9 mouse cellular contexts compared by ENCODE assay signal in the genomic region with DNA sequence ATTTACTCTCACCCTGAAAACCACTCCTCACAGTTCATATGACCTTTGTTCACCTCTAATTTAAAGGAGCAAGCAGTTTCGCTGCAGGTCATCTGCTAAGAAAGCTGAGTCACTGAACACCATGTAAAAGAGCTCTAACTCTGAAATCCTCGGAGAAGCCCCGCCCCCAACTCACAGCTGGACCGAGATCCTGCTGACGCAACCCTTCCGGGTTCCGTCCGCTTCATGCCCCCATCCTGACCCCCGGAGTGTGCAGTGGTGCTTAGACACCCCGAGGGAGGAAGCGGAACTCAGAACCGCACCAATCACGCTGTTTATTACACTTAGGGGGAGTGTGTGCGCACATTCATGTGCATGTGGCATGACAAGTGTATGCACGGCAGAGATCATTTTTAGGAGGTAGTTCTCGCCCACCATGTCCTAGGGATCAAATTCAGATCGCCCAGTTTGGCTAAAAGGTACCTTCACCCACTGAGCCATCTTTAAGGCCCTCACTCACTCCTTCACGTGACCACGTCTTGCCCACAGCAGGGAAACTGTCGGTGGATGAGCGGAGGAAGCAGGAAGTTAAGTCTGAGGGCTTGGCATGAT. TPM values are rescaled to one million over a fixed set of nuclear protein-coding genes. Genes with fewer than 3 reads are reported as not detected.
A peak's percentile ranks its signal among the peaks of the same experiment; 100 is the strongest.
DNase-seq lines count a peak whose midpoint lies in the region; ATAC-seq and TF ChIP-seq lines count a peak whose summit lies in the region.
"Had no signal": no experiment of that assay in that cellular context is flagged by ENCODE, and none has a peak within 500 bp of the region (broad histone marks: within the 10 kb centered on the region; RNA-seq: fewer than 3 reads in every experiment).

No protein-coding gene starts in this region.

- 0 out of 2 replicates have a peak, but pooled peaks have one; percentile 43 for TF ChIP-seq EP300 in CH12.LX (IDR thresholded peaks at IDR 0.05; ENCODE audit: low read length)

- no peaks in the 10 kb centered on the region for H3K36me3 ChIP-seq in CH12.LX (replicated peaks in 1 of 2; ENCODE audit: control insufficient read depth in 1 of 2, insufficient read depth in 1 of 2, low read length in 1 of 2)
- no peaks in the 10 kb centered on the region for H3K36me3 ChIP-seq in hindbrain, postnatal 0 days (ENCODE audit: insufficient read depth, low read length)
- no peaks in the 10 kb centered on the region for H3K36me3 ChIP-seq in liver, embryonic 13.5 days

- TF ChIP-seq POLR2A in CH12.LX (IDR thresholded peaks at IDR 0.05; ENCODE audit: low read depth, low read length) = peak; percentile 69
- TF ChIP-seq POLR2A in brain, embryonic 14.5 days (IDR thresholded peaks at IDR 0.05; ENCODE audit: borderline replicate concordance, extremely low read depth, insufficient read depth, insufficient read length, poor library complexity, severe bottlenecking) = no peak

- H3K4me2 ChIP-seq in CH12.LX (ENCODE audit: insufficient read depth, low read depth, poor library complexity, severe bottlenecking) = peak overlapping the region; percentile 93
- H3K4me2 ChIP-seq in hindbrain, postnatal 0 days (ENCODE audit: low read depth, low read length) = peak overlapping the region; percentile 48
- H3K4me2 ChIP-seq in liver, embryonic 13.5 days = peak overlapping the region; percentile 72

- no peak for ATAC-seq in hindbrain, postnatal 0 days
- ATAC-seq in liver, embryonic 13.5 days (ENCODE audit: low read depth) = peak; percentile 25
- ATAC-seq in monocyte, adult 5-6 weeks (replicated peaks; ENCODE audit: insufficient number of reproducible peaks, low FRiP score, low TSS enrichment, poor library complexity, severe bottlenecking) = peak; percentile 95

- WGBS in hindbrain, postnatal 0 days = 33% methylated on average over 21 of the region's 21 CpGs
- WGBS in liver, embryonic 13.5 days (ENCODE audit: insufficient replicate concordance) = 7% methylated on average over 21 of the region's 21 CpGs

- peak; percentile 63 for DNase-seq in CH12.LX (ENCODE audit: extremely low read depth)
- peak; percentile 23 for DNase-seq in brain, embryonic 14.5 days (ENCODE audit: low read depth)
- peak; percentile 75 for DNase-seq in gastrocnemius, postnatal 14 days
- DNase-seq in hindbrain, postnatal 0 days (ENCODE audit: low spot score) = peak; percentile 51
- peak; percentile 80 for DNase-seq in liver, embryonic 13.5 days
- peak; percentile 78 for DNase-seq in thymus, postnatal 25 days
- no peak for DNase-seq in layer of hippocampus, adult 2 months (ENCODE audit: low spot score in 2 of 2)

- no peak for TF ChIP-seq RAD21 in CH12.LX (IDR thresholded peaks at IDR 0.05; ENCODE audit: low read depth, low read length)

- H3K27me3 ChIP-seq in CH12.LX (replicated peaks) = peaks cover 35% of the 10 kb centered on the region
- H3K27me3 ChIP-seq in hindbrain, postnatal 0 days (ENCODE audit: insufficient read depth, low read length) = no peaks in the 10 kb centered on the region
- H3K27me3 ChIP-seq in liver, embryonic 13.5 days = peaks cover 28% of the 10 kb centered on the region

- in situ Hi-C loops in CH12.LX (cut with MboI; ENCODE audit: low pct_ligation_motif_present, low pct_unique_long_range_greater_than_20kb, low sequenced_read_pairs) = loop anchor here (5.0 to 25.0 kb wide), 2 partner anchors 89 to 504 kb away; no protein-coding TSS in a partner anchor

- TF ChIP-seq CTCF in CH12.LX (conservative IDR thresholded peaks at IDR 0.05 in 1 of 2, IDR thresholded peaks at IDR 0.05 in 1 of 2; ENCODE audit: low read depth in 2 of 2, low read length in 2 of 2) = no peak
- TF ChIP-seq CTCF in brain, embryonic 14.5 days (IDR thresholded peaks at IDR 0.05; ENCODE audit: borderline replicate concordance, extremely low read depth, insufficient read depth, insufficient read length) = no peak
- no peak for TF ChIP-seq CTCF in hindbrain, postnatal 0 days (IDR thresholded peaks at IDR 0.05; ENCODE audit: low read depth)
- no peak for TF ChIP-seq CTCF in layer of hippocampus, adult 2 months (conservative IDR thresholded peaks at IDR 0.05)

- intact Hi-C loops in gastrocnemius, postnatal 14 days (cut with DNase I; ENCODE audit: low total_unique reads) = no loop called here

- H3K9ac ChIP-seq in CH12.LX (ENCODE audit: insufficient read depth, low read depth) = peak overlapping the region; percentile 86
- H3K9ac ChIP-seq in hindbrain, postnatal 0 days (replicated peaks; ENCODE audit: low read length) = no peak overlapping the region
- peak overlapping the region; percentile 63 for H3K9ac ChIP-seq in liver, embryonic 13.5 days

- dilution Hi-C loops in CH12.LX (cut with MboI; ENCODE audit: extremely low pct_ligation_motif_present, extremely low pct_unique_long_range_greater_than_20kb, low sequenced_read_pairs) = no loop called here

- H3K4me1 ChIP-seq in CH12.LX (ENCODE audit: control insufficient read depth in 1 of 2, insufficient read depth in 2 of 2) = peaks cover 31 to 32% of the 10 kb centered on the region in 2 experiments
- no peaks in the 10 kb centered on the region; the same call in 1 of the 2 replicates for H3K4me1 ChIP-seq in hindbrain, postnatal 0 days (ENCODE audit: insufficient read depth, low read length)
- H3K4me1 ChIP-seq in liver, embryonic 13.5 days (replicated peaks) = peaks cover 49% of the 10 kb centered on the region

- peak overlapping the region in 1 of 3 experiments; percentile 43 for H3K4me3 ChIP-seq in CH12.LX (replicated peaks in 1 of 3; ENCODE audit: low read depth in 2 of 3, low read length in 2 of 3, poor library complexity in 1 of 3)
- H3K4me3 ChIP-seq in hindbrain, postnatal 0 days (ENCODE audit: low read length) = peak overlapping the region; percentile 14; the same call in 1 of the 2 replicates
- H3K4me3 ChIP-seq in liver, embryonic 13.5 days (replicated peaks) = peak overlapping the region; percentile 54
- H3K4me3 ChIP-seq in layer of hippocampus, adult 2 months = no peak overlapping the region

- no peaks in the 10 kb centered on the region for H3K9me3 ChIP-seq in CH12.LX (replicated peaks; ENCODE audit: low read length)
- H3K9me3 ChIP-seq in hindbrain, postnatal 0 days (ENCODE audit: low read length) = no peaks in the 10 kb centered on the region
- H3K9me3 ChIP-seq in liver, embryonic 13.5 days (replicated peaks) = no peaks in the 10 kb centered on the region

- no peaks in the 10 kb centered on the region for H3K79me2 ChIP-seq in CH12.LX (replicated peaks; ENCODE audit: control insufficient read depth, extremely low read depth, insufficient read depth, poor library complexity, severe bottlenecking)

- H3K27ac ChIP-seq in CH12.LX (ENCODE audit: insufficient read depth, low read depth) = peak overlapping the region; percentile 84
- no peak overlapping the region for H3K27ac ChIP-seq in hindbrain, postnatal 0 days
- H3K27ac ChIP-seq in liver, embryonic 13.5 days = peak overlapping the region; percentile 71
- no peak overlapping the region for H3K27ac ChIP-seq in layer of hippocampus, adult 2 months

RNA-seq across cellular contexts. Expression of gene Mt1, which starts 12.3 kb away (rescaled TPM):
- total RNA-seq in CH12.LX (2012; rRNA removed) = 174 and 239 TPM in 2 replicates
- 13.6 and 19.9 TPM in 2 replicates for total RNA-seq in CH12.LX (2014; rRNA removed)
- polyA plus RNA-seq in CH12.LX (2012; ENCODE audit: insufficient read length, low read depth) = 57.4 and 62.7 TPM in 2 replicates
- 38.9 and 76.5 TPM in 2 replicates for polyA plus RNA-seq in brain, embryonic 14.5 days (2012; rRNA removed)
- total RNA-seq in gastrocnemius, postnatal 14 days (2021) = 100 to 1,000 TPM in 1 of 2 experiments, 10 to 100 TPM in 1; 18.6 to 129 TPM
- total RNA-seq in hindbrain, postnatal 0 days (2014; rRNA removed) = 648 and 1,037 TPM in 2 replicates
- 742 and 847 TPM in 2 replicates for polyA plus RNA-seq in hindbrain, postnatal 0 days (2015; fragmentation: Nextera tagmentation; extraction: Ambion mirVana)
- 3,562 and 4,215 TPM in 2 replicates for polyA plus RNA-seq in liver, embryonic 13.5 days (2015; fragmentation: Nextera tagmentation; extraction: Ambion mirVana)
- 7.1 to 8.5 TPM (median 8.2 TPM) in 3 replicates for total RNA-seq in monocyte, adult 5-6 weeks (2017)
- total RNA-seq in layer of hippocampus, adult 2 months (2021) = 100 to 1,000 TPM; 636 to 650 TPM

RNA-seq across cellular contexts. Expression of gene Mt2, which starts 18.7 kb away (rescaled TPM):
- total RNA-seq in CH12.LX (2012; rRNA removed) (109 and 212 TPM in 2 replicates), CH12.LX (2014; rRNA removed) (4.1 and 4.3 TPM in 2 replicates)
- polyA plus RNA-seq in CH12.LX (2012; ENCODE audit: insufficient read length, low read depth) = 49.4 and 54.4 TPM in 2 replicates
- 15.6 and 32.2 TPM in 2 replicates for polyA plus RNA-seq in brain, embryonic 14.5 days (2012; rRNA removed)
- total RNA-seq in gastrocnemius, postnatal 14 days (2021) = 100 to 1,000 TPM in 1 of 2 experiments, 10 to 100 TPM in 1; 20.2 to 206 TPM
- total RNA-seq in hindbrain, postnatal 0 days (2014; rRNA removed) = 109 and 110 TPM in 2 replicates
- polyA plus RNA-seq in hindbrain, postnatal 0 days (2015; fragmentation: Nextera tagmentation; extraction: Ambion mirVana) = 202 and 239 TPM in 2 replicates
- 1,104 and 1,162 TPM in 2 replicates for polyA plus RNA-seq in liver, embryonic 13.5 days (2015; fragmentation: Nextera tagmentation; extraction: Ambion mirVana)
- 3.1 TPM in 1 of 3 replicates, not detected in the others for total RNA-seq in monocyte, adult 5-6 weeks (2017)
- 100 to 1,000 TPM; 545 to 546 TPM for total RNA-seq in layer of hippocampus, adult 2 months (2021)

RNA-seq across cellular contexts. Expression of gene Nup93, which starts 23.2 kb away (rescaled TPM):
- 46.0 and 65.9 TPM in 2 replicates for total RNA-seq in CH12.LX (2012; rRNA removed)
- 86.2 and 88.3 TPM in 2 replicates for total RNA-seq in CH12.LX (2014; rRNA removed)
- polyA plus RNA-seq in CH12.LX (2012; ENCODE audit: insufficient read length, low read depth) = 99.6 and 102 TPM in 2 replicates
- 54.7 and 61.0 TPM in 2 replicates for polyA plus RNA-seq in brain, embryonic 14.5 days (2012; rRNA removed)
- total RNA-seq in gastrocnemius, postnatal 14 days (2021) = 10 to 100 TPM in 1 of 2 experiments, 1 to 10 TPM in 1; 10.0 to 13.2 TPM
- 33.1 and 43.3 TPM in 2 replicates for total RNA-seq in hindbrain, postnatal 0 days (2014; rRNA removed)
- polyA plus RNA-seq in hindbrain, postnatal 0 days (2015; fragmentation: Nextera tagmentation; extraction: Ambion mirVana) = 42.3 and 44.8 TPM in 2 replicates
- polyA plus RNA-seq in liver, embryonic 13.5 days (2015; fragmentation: Nextera tagmentation; extraction: Ambion mirVana) = 58.7 and 65.6 TPM in 2 replicates
- total RNA-seq in monocyte, adult 5-6 weeks (2017) = 11.8 to 21.1 TPM (median 12.5 TPM) in 3 replicates
- total RNA-seq in layer of hippocampus, adult 2 months (2021) = 10 to 100 TPM; 62.9 to 66.3 TPM

RNA-seq across cellular contexts. Expression of gene Mt3, which starts 38.8 kb away (rescaled TPM):
- total RNA-seq in CH12.LX (2012; rRNA removed) (20.0 and 20.6 TPM in 2 replicates), CH12.LX (2014; rRNA removed) (not detected in 2 replicates)
- polyA plus RNA-seq in CH12.LX (2012; ENCODE audit: insufficient read length, low read depth) = 1.9 and 2.5 TPM in 2 replicates
- 139 and 158 TPM in 2 replicates for polyA plus RNA-seq in brain, embryonic 14.5 days (2012; rRNA removed)
- total RNA-seq in gastrocnemius, postnatal 14 days (2021) = 10 to 100 TPM in 1 of 2 experiments, 1 to 10 TPM in 1; 5.8 to 11.2 TPM
- total RNA-seq in hindbrain, postnatal 0 days (2014; rRNA removed) = 631 and 889 TPM in 2 replicates
- 445 and 458 TPM in 2 replicates for polyA plus RNA-seq in hindbrain, postnatal 0 days (2015; fragmentation: Nextera tagmentation; extraction: Ambion mirVana)
- polyA plus RNA-seq in liver, embryonic 13.5 days (2015; fragmentation: Nextera tagmentation; extraction: Ambion mirVana) = 0.45 and 0.47 TPM in 2 replicates
- not detected in 3 replicates for total RNA-seq in monocyte, adult 5-6 weeks (2017)
- 1,000 to 10,000 TPM; 1,175 to 1,192 TPM for total RNA-seq in layer of hippocampus, adult 2 months (2021)

RNA-seq across cellular contexts. Expression of gene Mt4, which starts 54.2 kb away (rescaled TPM):
- total RNA-seq in CH12.LX (2012; rRNA removed) (not detected in 2 replicates), CH12.LX (2014; rRNA removed) (not detected in 2 replicates)
- polyA plus RNA-seq in CH12.LX (2012; ENCODE audit: insufficient read length, low read depth) = not detected in 2 replicates
- polyA plus RNA-seq in brain, embryonic 14.5 days (2012; rRNA removed) = not detected in 2 replicates
- total RNA-seq in gastrocnemius, postnatal 14 days (2021) = not detected
- not detected in 2 replicates for total RNA-seq in hindbrain, postnatal 0 days (2014; rRNA removed)
- not detected in 2 replicates for polyA plus RNA-seq in hindbrain, postnatal 0 days (2015; fragmentation: Nextera tagmentation; extraction: Ambion mirVana)
- polyA plus RNA-seq in liver, embryonic 13.5 days (2015; fragmentation: Nextera tagmentation; extraction: Ambion mirVana) = 0.78 and 0.98 TPM in 2 replicates
- total RNA-seq in monocyte, adult 5-6 weeks (2017) = not detected in 3 replicates
- total RNA-seq in layer of hippocampus, adult 2 months (2021) = not detected
- polyA plus RNA-seq: cortical plate, adult 2 months had no signal

Comparison
In these comparisons a context has a peak if more than half of its experiments do, and no peak if none do; other contexts are left out.
1. DNase-seq: peak in CH12.LX (single experiment), brain, embryonic 14.5 days (single experiment), gastrocnemius, postnatal 14 days (single experiment), hindbrain, postnatal 0 days (single experiment), liver, embryonic 13.5 days (single experiment) and thymus, postnatal 25 days (single experiment); none in layer of hippocampus, adult 2 months (0 of 2).
2. H3K27ac ChIP-seq: peak in CH12.LX (single experiment) and liver, embryonic 13.5 days (single experiment); none in hindbrain, postnatal 0 days (single experiment) and layer of hippocampus, adult 2 months (single experiment).
3. Peak in every context shown above with its lines, with median percentiles within 50 percentile points of each other: H3K4me2 ChIP-seq.